ENCODE assay signal across 8 mouse cellular contexts in genomic region chr2:157458472-157458871, GRCm38 (mm10). TPM values are rescaled to one million over a fixed set of nuclear protein-coding genes. Genes with fewer than 3 reads are reported as not detected.
DNase-seq lines count a peak whose midpoint lies in the region; ATAC-seq and TF ChIP-seq lines count a peak whose summit lies in the region.

No protein-coding gene starts in this region.

- peak overlapping the region; percentile 46 for H3K4me2 ChIP-seq in heart, embryonic 14.5 days (ENCODE audit: low read length)

- 0 out of 2 replicates have a peak, but pooled peaks have one; percentile 53 for ATAC-seq in erythroblast, adult 5-6 weeks (replicated peaks; ENCODE audit: low FRiP score, poor library complexity, severe bottlenecking)
- ATAC-seq in heart, embryonic 14.5 days (ENCODE audit: insufficient number of reproducible peaks, insufficient read depth, low FRiP score, low read depth), result no peak; the same call in 1 of the 2 replicates
- peak; percentile 36; the same call in 1 of the 2 replicates for ATAC-seq in neutrophil, adult 5-6 weeks (ENCODE audit: extremely low read depth, insufficient number of reproducible peaks, low FRiP score, poor library complexity, severe bottlenecking)

- no peak overlapping the region for H3K4me3 ChIP-seq in heart, embryonic 14.5 days (ENCODE audit: control insufficient read depth in 1 of 2, insufficient read depth in 1 of 2, low read depth in 1 of 2, low read length in 2 of 2)
- no peak overlapping the region for H3K4me3 ChIP-seq in lung, adult 2 months (replicated peaks; ENCODE audit: extremely low read depth, low read depth, low read length)

- no peak for TF ChIP-seq POLR2A in lung, adult 2 months (IDR thresholded peaks at IDR 0.05; ENCODE audit: borderline replicate concordance, extremely low read depth, low read depth, low read length)

- no peaks in the 10 kb centered on the region for H3K27me3 ChIP-seq in heart, embryonic 14.5 days (ENCODE audit: control insufficient read depth, insufficient read depth, low read length)

- DNase-seq in CD4-positive, CD25-positive, alpha-beta regulatory T cell, adult 2 months (ENCODE audit: low read depth, low spot score), result peak; percentile 87
- DNase-seq in adrenal gland, postnatal 4 days (ENCODE audit: low spot score in 2 of 2), result peak; percentile 52 to 56
- DNase-seq in layer of hippocampus, adult 18-20 months (ENCODE audit: low spot score in 2 of 2), result peak; percentile 56 to 86
- DNase-seq in lung, adult 2 months, result peak; percentile 84
- DNase-seq in thymus, postnatal 25 days, result peak; percentile 82

- no peak overlapping the region for H3K9ac ChIP-seq in heart, embryonic 14.5 days (ENCODE audit: low read length)

- H3K9me3 ChIP-seq in heart, embryonic 14.5 days (ENCODE audit: control insufficient read depth, low read length), result no peaks in the 10 kb centered on the region

- no peak overlapping the region for H3K27ac ChIP-seq in heart, embryonic 14.5 days (replicated peaks in 1 of 2; ENCODE audit: control insufficient read depth in 1 of 2, insufficient read depth in 1 of 2, low read depth in 2 of 2, low read length in 2 of 2)

- peaks cover 30% of the 10 kb centered on the region for H3K36me3 ChIP-seq in heart, embryonic 14.5 days (ENCODE audit: control insufficient read depth, insufficient read depth, low read length)

- peak; percentile 66 for TF ChIP-seq CTCF in lung, adult 2 months (IDR thresholded peaks at IDR 0.05; ENCODE audit: insufficient read depth, low read length)

- H3K4me1 ChIP-seq in heart, embryonic 14.5 days (ENCODE audit: control insufficient read depth in 2 of 2, insufficient read depth in 2 of 2, low read length in 2 of 2), result peaks cover 8 to 24% of the 10 kb centered on the region in 2 experiments; a peak in 3 of 4 replicates
- peaks cover 5% of the 10 kb centered on the region; the same call in 1 of the 2 replicates for H3K4me1 ChIP-seq in lung, adult 2 months (ENCODE audit: control insufficient read depth, insufficient read depth, low read length)

- WGBS in heart, embryonic 14.5 days, result 15% methylated on average over 14 of the region's 14 CpGs
- WGBS in lung, adult 2 months, result 22% methylated on average over 14 of the region's 14 CpGs

RNA-seq across cellular contexts. Expression of gene Src, which starts 40.2 kb away (rescaled TPM):
- total RNA-seq in adrenal gland, postnatal 4 days (2021), result 10 to 100 TPM; 34.0 to 36.7 TPM
- total RNA-seq in erythroblast, adult 5-6 weeks (2015; ENCODE audit: low replicate concordance), result not detected in 2 replicates
- 0.09 and 2.1 TPM in 2 replicates for total RNA-seq in erythroblast, adult 5-6 weeks (2017; ENCODE audit: low replicate concordance)
- polyA plus RNA-seq in heart, embryonic 14.5 days (2014; fragmentation: Nextera tagmentation; extraction: Ambion mirVana), result 4.2 and 6.7 TPM in 2 replicates
- total RNA-seq in layer of hippocampus, adult 18-20 months (2021), result 100 to 1,000 TPM; 156 to 157 TPM
- 59.8 and 62.3 TPM in 2 replicates for polyA plus RNA-seq in lung, adult 2 months (2012; rRNA removed)
- 0.37 and 0.47 TPM in 2 replicates for total RNA-seq in neutrophil, adult 5-6 weeks (2017)

Comparison
In these comparisons a context has a peak if more than half of its experiments do, and no peak if none do; other contexts are left out.
1. RNA of gene Src, which starts 40.2 kb away (total RNA-seq): 156 to 157 TPM in layer of hippocampus, adult 18-20 months and 34.0 to 36.7 TPM in adrenal gland, postnatal 4 days; 0.37 to 0.47 TPM in neutrophil, adult 5-6 weeks and 0.09 to 2.1 TPM in erythroblast, adult 5-6 weeks; every median in the first group is over 10 times any median in the second.
2. Peak in every context shown above with its lines, with median percentiles within 50 percentile points of each other: DNase-seq.